Mouse (Mus musculus) WW6 (cell line): ENCODE results near the gene Vps16.

Source experiments
- DNase-seq: peaks from one replicate; pipeline ENCODE4 v3.0.0-alpha.2; 2013; ENCODE audit warnings: low read depth, low spot score

Vps16 gene

DNA sequence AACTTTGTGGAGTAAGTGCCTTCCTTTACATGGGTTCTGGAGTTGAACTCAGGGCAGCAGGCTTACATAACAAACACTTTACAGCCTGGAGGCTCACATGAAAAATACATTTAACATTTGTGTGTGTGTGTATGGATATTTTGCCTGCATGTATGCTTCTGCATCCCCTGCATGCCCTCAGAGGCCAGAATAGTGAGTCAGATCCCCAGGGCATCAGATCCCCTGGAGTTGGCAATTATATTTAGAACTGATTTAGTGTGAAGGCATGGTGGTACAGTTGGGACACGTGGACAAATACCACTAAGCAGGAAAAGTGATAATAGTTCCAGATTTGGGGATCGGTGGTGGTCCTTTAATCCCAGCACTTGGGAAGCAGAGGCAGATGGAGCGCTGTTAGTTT, 35.4 kb downstream of the Vps16 start:
- no peak for DNase-seq

DNA sequence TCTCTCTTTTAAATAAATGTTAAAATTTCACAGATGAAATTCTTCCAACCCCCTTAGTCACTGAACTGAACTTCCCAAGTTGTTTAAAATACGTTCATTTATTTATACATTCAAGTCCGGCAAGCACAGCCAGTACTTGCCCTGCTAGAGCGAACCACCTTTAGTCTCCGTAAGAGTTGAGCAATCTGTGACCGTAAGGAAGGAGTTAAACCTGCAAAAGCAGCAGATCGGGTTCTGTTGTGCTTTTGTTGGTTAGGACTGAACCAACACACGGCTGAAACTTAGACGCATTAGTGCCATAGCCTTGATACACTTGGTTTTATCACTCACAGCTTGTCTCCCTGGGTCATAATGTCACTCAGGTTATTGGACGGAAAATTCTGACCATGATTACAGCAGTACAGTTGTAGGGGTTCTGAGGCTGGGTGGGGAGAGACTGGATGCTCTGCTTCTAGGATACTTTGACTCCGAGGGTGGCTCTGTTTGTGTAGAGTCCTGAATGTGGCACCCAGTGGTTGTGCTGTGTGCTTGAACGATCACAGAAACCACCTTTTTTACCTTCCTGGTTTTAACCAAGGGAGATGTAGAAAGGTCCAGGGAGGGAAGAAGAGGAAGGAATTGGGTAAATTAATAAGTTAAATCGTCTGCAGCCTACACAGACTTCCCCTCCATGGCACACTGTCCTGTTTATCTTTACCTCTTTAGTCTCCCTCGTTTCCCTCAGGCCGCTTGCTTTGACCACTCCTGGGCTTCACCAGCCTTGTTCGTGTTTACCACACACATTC, 37.3 kb downstream of the Vps16 start:
- no peak for DNase-seq

DNA sequence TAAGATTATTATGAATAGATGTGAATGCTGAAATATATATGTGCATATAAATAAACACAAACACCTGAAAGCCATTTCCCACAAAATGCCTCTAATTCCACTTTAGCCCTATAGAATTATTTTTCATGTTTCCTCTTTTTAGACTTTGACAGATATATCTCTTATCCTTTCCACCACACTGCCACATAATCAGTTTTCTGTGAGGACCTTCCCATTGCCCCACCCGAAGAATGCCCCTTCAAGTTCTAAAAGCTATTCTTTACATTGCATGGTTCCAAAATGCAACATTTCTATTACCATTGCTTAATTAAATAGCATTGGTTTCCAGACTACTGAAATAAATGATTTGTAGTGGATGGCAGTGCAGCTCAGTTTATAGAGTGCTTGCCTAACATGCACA, 42.3 kb downstream of the Vps16 start:
- DNase-seq = no peak

DNA sequence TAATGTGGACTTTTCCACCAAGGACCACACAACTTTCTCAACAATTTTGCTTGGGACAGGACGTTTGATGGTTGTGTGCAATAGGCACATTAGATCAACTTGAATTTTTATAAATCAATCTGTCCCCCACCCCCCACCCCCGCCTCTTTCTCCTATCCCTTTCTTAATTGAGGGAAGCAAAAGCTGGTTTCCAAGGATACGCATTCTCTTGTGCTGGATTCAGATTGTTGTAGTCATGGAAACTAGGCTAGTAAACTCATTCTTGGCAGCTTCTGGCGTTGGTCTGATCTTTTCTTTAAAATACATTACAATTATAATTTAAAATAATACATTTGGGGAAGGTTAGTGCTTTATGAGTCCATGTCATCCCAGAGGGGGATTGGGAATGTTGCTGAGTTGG, 45.2 kb downstream of the Vps16 start:
- no peak for DNase-seq

- DNase-seq = no peak
These were observed 45.8 kb downstream of the Vps16 start for GRCm38 (mm10) chr2:130469935-130470334.

DNA sequence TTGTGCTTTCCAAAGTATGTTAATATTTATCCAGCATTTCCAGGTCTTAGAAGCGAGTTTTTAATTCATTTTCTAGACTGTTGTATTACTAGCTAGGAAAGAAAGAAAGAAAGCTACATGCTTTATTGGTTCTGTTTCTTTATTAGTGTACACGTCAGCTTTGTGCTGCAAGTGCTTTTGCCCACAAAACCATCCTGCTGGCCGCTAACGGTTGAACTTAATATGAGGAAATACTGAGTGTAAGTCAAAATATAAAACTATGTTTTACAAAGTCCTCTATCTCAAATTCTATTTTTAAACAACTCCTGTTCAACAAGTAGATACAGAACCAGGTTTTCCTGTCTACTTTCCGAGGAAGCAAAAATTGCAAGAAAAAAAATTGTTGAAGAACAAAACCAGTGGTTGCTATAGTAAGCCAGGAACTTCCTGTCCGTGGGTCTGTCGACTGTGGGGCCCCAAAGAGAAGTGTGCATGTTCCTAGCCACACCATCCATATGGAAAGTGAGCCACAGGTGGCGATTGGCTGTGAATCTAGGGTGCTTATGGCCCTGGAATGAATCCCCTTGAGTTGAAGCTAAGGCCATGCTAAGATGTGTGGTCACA, 48.9 kb downstream of the Vps16 start:
- DNase-seq = no peak

- no peak for DNase-seq
These were observed 51.6 kb downstream of the Vps16 start for GRCm38 (mm10) chr2:130475764-130476163.

DNA sequence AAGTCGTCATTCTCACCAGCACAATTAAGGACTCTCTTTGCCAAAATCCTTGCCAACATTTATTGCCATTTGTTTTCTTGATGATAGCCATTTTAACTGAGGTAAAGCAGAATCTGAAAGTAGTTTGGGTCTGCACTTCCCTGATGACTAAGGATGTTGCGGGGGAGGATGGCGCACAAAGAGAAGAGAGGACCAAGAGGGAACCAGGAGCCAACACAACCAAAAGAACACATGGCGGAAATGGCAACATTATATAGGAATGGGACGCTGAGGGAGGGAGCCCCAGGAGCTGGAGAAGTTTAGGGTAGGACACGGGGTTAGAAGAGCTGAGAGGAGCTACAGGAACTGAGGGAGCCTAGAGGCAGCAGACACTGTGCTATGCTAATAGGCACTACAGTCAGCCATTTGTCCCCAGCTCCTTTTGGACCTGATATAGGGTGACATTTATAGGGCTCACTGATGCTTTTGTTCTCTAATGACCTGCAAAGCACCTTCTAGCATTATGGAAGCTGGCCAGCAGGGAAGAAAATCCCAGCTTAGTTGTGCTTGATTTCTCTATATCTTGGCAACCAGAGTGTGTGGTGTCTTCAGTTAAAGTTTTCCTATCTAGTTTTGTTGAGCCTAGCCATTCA, 52.6 kb downstream of the Vps16 start:
- DNase-seq = no peak

- no peak for DNase-seq
These were observed 58.0 kb downstream of the Vps16 start for GRCm38 (mm10) chr2:130482177-130482576.

DNA sequence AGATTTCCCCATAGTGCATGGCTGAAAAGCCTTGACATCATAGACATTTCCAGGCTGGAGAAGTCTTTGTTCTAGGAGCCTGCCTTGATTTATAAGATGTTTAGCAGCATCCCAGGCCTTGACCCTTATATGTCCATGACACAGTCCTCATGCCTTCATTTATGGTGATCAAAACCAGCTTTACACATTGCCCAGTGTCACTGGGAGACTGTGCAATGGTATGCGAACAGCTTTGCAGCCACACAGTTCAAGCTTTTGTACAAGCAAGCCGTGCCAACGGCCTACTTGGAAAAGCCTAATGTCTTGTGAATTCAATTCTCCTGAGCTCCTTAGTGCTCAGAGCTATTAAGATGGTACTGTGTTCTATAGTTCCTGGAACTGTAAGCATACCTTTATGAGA, 58.6 kb downstream of the Vps16 start:
- DNase-seq = no peak

- no peak for DNase-seq
These were observed 60.1 kb downstream of the Vps16 start for GRCm38 (mm10) chr2:130484206-130484605.

GRCm38 (mm10) chr2:130488002-130488401, 63.9 kb downstream of the Vps16 start:
- DNase-seq = peak; percentile 28

DNA sequence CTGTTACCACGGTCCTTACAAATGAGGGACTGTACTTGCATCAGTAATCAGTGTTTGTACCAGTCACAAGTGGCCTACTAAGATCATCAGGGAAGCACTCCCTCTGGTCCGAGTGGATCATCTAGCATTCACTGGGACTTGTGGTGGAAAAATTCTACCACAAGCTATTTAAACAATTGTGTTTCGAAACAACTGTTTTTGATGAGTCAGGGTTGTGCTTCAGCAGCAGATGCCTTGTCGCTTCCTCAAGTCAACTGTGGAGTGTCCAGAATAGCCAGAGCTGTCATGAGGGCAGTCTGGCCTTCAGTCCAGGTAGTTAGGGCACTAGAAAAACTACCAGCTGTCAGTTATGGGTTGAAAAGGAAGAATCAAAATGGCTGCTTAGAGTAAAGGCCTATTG, 64.5 kb downstream of the Vps16 start:
- DNase-seq = no peak

GRCm38 (mm10) chr2:130491162-130491561, 67.0 kb downstream of the Vps16 start:
- DNase-seq = no peak

DNA sequence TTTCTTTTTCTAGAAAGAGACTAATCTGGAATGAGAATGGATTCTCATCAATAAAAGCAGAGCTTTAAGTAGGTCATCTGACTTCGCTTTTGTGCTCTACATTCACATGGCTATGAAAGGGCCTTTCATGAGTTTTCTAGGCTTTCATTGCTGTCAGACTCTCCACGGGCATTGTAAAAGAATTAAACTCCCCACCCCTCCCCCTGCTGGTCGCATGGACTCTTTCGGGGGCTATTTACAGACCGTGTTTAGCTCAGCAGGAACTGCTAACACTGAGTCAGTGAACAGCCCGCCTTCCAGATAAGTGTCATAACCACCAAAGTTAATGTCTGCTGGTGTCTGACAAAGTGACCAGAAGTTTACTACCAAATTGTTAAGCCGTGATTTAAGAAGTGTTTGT, 67.4 kb downstream of the Vps16 start:
- no peak for DNase-seq
